Mouse (Mus musculus) kidney, postnatal 0 days (tissue): Measurements from ENCODE around the gene Dnmt3a. TPM values are rescaled to one million over a fixed set of nuclear protein-coding genes. Genes with fewer than 3 reads are reported as not detected.

Experiments used
- ATAC-seq: fragments of 200-750 bp; cut with Nextera tagmentation; replicated peaks from 2 replicates; pipeline ENCODE4 v1.8.0; 2017; ENCODE audit warnings: low read depth, moderate number of reproducible peaks, moderate TSS enrichment, moderate library complexity; ENCODE audit not compliant: low FRiP score
- DNase-seq: peaks from one replicate; pipeline ENCODE4 v3.0.0-alpha.2; 2016; ENCODE audit warnings: low spot score
- H3K27ac ChIP-seq: fragments of 300-500 bp; sonication (generic); 2 replicates; pipeline ENCODE4 v1.5.1; 2014; ENCODE audit warnings: mild to moderate bottlenecking
- H3K27me3 ChIP-seq: fragments of 300-500 bp; sonication (generic); 2 replicates; pipeline ENCODE4 v1.6.1; 2014; ENCODE audit warnings: low read length, mixed read lengths; ENCODE audit not compliant: insufficient read depth
- H3K36me3 ChIP-seq: fragments of 300-500 bp; sonication (generic); 2 replicates; pipeline ENCODE4 v1.6.1; 2014; ENCODE audit warnings: low read length, mixed read lengths; ENCODE audit not compliant: insufficient read depth
- H3K4me1 ChIP-seq: fragments of 300-500 bp; sonication (generic); replicated peaks from 2 replicates; pipeline ENCODE4 v1.6.1; 2014; ENCODE audit warnings: antibody characterized with exemption, low read length, mixed read lengths; ENCODE audit not compliant: insufficient read depth
- H3K4me2 ChIP-seq: fragments of 300-500 bp; sonication (generic); 2 replicates; pipeline ENCODE4 v1.6.1; 2014; ENCODE audit warnings: mild to moderate bottlenecking, low read length, moderate library complexity, mixed read lengths
- H3K4me3 ChIP-seq: fragments of 300-500 bp; sonication (generic); replicated peaks from 2 replicates; pipeline ENCODE4 v1.5.1; 2014; ENCODE audit warnings: low read depth, low read length
- H3K9ac ChIP-seq: fragments of 300-500 bp; sonication (generic); 2 replicates; pipeline ENCODE4 v1.6.1; 2014; ENCODE audit warnings: low read depth, low read length
- H3K9me3 ChIP-seq: fragments of 300-500 bp; sonication (generic); replicated peaks from 2 replicates; pipeline ENCODE4 v1.6.1; 2016; ENCODE audit warnings: low read length, inconsistent platforms, mixed read lengths
- CTCF ChIP-seq: IDR thresholded peaks from 2 replicates; pipeline ENCODE4 v1.5.1; 2016; ENCODE audit warnings: antibody characterized with exemption, low read depth, mild to moderate bottlenecking, moderate library complexity
- WGBS: fragments of 180-500 bp; shearing (Covaris S2); extraction: QIAGEN DNeasy Blood & Tissue Kit; methylation state at CpG from one replicate; pipeline ENCODE4 v1.1.7; 2014; 5-methylcytosine and 5-hydroxymethylcytosine counted together
- polyA plus RNA-seq: library from polyadenylated mRNA; unstranded; fragments of >200 nt; fragmentation: Nextera tagmentation; extraction: Ambion mirVana; gene quantifications from 2 replicates; pipeline ENCODE4 v1.2.1, GENCODE M21; 2015

Dnmt3a gene
- polyA plus RNA-seq, 1 experiment from 2014 or later: 96.5 TPM

- DNase-seq (no peak), ATAC-seq (no peak)
- Histone ChIP-seq H3K9ac (no peak overlapping the region), H3K4me2 (no peak overlapping the region), H3K27me3 (no peaks in the 10 kb centered on the region), H3K4me3 (no peak overlapping the region), H3K36me3 (peaks cover 78% of the 10 kb centered on the region), H3K4me1 (no peaks in the 10 kb centered on the region), H3K27ac (no peak overlapping the region), H3K9me3 (no peaks in the 10 kb centered on the region)
- TF ChIP-seq CTCF: no peak
- 92% methylated on average over 2 of the region's 2 CpGs for WGBS
Observed at GRCm38 (mm10) chr12:3898811-3899210, 93.0 kb downstream of the Dnmt3a start.

- Histone ChIP-seq H3K9ac (no peak overlapping the region), H3K9me3 (no peaks in the 10 kb centered on the region), H3K4me3 (no peak overlapping the region), H3K27me3 (no peaks in the 10 kb centered on the region), H3K4me1 (no peaks in the 10 kb centered on the region), H3K4me2 (no peak overlapping the region), H3K27ac (no peak overlapping the region), H3K36me3 (peaks cover 70% of the 10 kb centered on the region)
- 84% methylated on average over 9 of the region's 9 CpGs for WGBS
- no peak for ATAC-seq
- no peak for DNase-seq
- TF ChIP-seq CTCF: no peak
Observed at GRCm38 (mm10) chr12:3905436-3905835, 99.6 kb downstream of the Dnmt3a start.

GRCm38 (mm10) chr12:3906308-3906707 is 100.5 kb downstream of the Dnmt3a start:
- H3K4me2 ChIP-seq: no peak overlapping the region
- no peak for TF ChIP-seq CTCF
- no peak overlapping the region for H3K9ac ChIP-seq
- no peaks in the 10 kb centered on the region for H3K9me3 ChIP-seq
- H3K36me3 ChIP-seq: peaks cover 68% of the 10 kb centered on the region
- no peak overlapping the region for H3K27ac ChIP-seq
- ATAC-seq (no peak), DNase-seq (peak; percentile 16)
- no peaks in the 10 kb centered on the region for H3K4me1 ChIP-seq
- H3K4me3 ChIP-seq: no peak overlapping the region
- H3K27me3 ChIP-seq: no peaks in the 10 kb centered on the region

- 87% methylated on average over 4 of the region's 4 CpGs for WGBS
- Histone ChIP-seq H3K4me3 (no peak overlapping the region), H3K9me3 (no peaks in the 10 kb centered on the region), H3K4me1 (no peaks in the 10 kb centered on the region), H3K27me3 (no peaks in the 10 kb centered on the region), H3K9ac (no peak overlapping the region), H3K27ac (no peak overlapping the region), H3K36me3 (peaks cover 61% of the 10 kb centered on the region), H3K4me2 (no peak overlapping the region)
- DNase-seq: no peak
- TF ChIP-seq CTCF: no peak
- no peak for ATAC-seq
Observed at GRCm38 (mm10) chr12:3907008-3907407, 101.2 kb downstream of the Dnmt3a start.

GRCm38 (mm10) chr12:3907418-3907817 is 101.6 kb downstream of the Dnmt3a start:
- no peak for ATAC-seq
- TF ChIP-seq CTCF: no peak
- no peak overlapping the region for H3K4me2 ChIP-seq
- no peak overlapping the region for H3K9ac ChIP-seq
- 56% methylated on average over 13 of the region's 13 CpGs for WGBS
- H3K27ac ChIP-seq: no peak overlapping the region
- H3K36me3 ChIP-seq: peaks cover 57% of the 10 kb centered on the region
- H3K9me3 ChIP-seq: no peaks in the 10 kb centered on the region
- no peak for DNase-seq
- no peaks in the 10 kb centered on the region for H3K27me3 ChIP-seq
- no peak overlapping the region for H3K4me3 ChIP-seq
- no peaks in the 10 kb centered on the region for H3K4me1 ChIP-seq

- H3K4me1 ChIP-seq: no peaks in the 10 kb centered on the region
- H3K4me3 ChIP-seq: no peak overlapping the region
- H3K9ac ChIP-seq: no peak overlapping the region
- H3K9me3 ChIP-seq: no peaks in the 10 kb centered on the region
- no peak overlapping the region for H3K27ac ChIP-seq
- H3K4me2 ChIP-seq: no peak overlapping the region
- ATAC-seq (peak; percentile 42; the same call in 1 of the 2 replicates), DNase-seq (no peak)
- no peak for TF ChIP-seq CTCF
- H3K36me3 ChIP-seq: peaks cover 38% of the 10 kb centered on the region
- no peaks in the 10 kb centered on the region for H3K27me3 ChIP-seq
- WGBS: 71% methylated on average over 10 of the region's 10 CpGs
Observed at GRCm38 (mm10) chr12:3910466-3911093, 104.8 kb downstream of the Dnmt3a start.

GRCm38 (mm10) chr12:3911831-3912348 is 106.1 kb downstream of the Dnmt3a start:
- no peaks in the 10 kb centered on the region for H3K27me3 ChIP-seq
- peaks cover 25% of the 10 kb centered on the region; the same call in 1 of the 2 replicates for H3K36me3 ChIP-seq
- WGBS: 90% methylated on average over 7 of the region's 7 CpGs
- TF ChIP-seq CTCF: no peak
- no peaks in the 10 kb centered on the region for H3K9me3 ChIP-seq
- H3K9ac ChIP-seq: no peak overlapping the region
- H3K27ac ChIP-seq: no peak overlapping the region
- no peaks in the 10 kb centered on the region for H3K4me1 ChIP-seq
- DNase-seq: no peak
- H3K4me2 ChIP-seq: no peak overlapping the region
- no peak overlapping the region for H3K4me3 ChIP-seq
- ATAC-seq: no peak
